Mouse (Mus musculus): ENCODE data around the gene Cmtm1. TPM values are rescaled to one million over a fixed set of nuclear protein-coding genes. Genes with fewer than 3 reads are reported as not detected.

Gene Cmtm1
- total RNA-seq, 4 experiments from 2014 or later = not detected

Other genes starting within 250 kb of the Cmtm1 start
- gene Cdh5, start 208.5 kb downstream of the Cmtm1 start, total RNA-seq (2022) = 10 to 100 TPM; 25.8 to 39.6 (median 26.4) TPM
- under 1 TPM in 1 of 4 experiments, not detected in 3; 0.56 TPM for gene Bean1, start 139.7 kb downstream of the Cmtm1 start, total RNA-seq (2022)
- 1 to 10 TPM; 2.9 to 4.2 (median 3.9) TPM for gene Tk2, start 61.6 kb downstream of the Cmtm1 start, total RNA-seq (2022)
- 1 to 10 TPM in 2 of 4 experiments, under 1 TPM in 2; 0.75 to 1.8 (median 1.2) TPM for gene Cklf, start 59.3 kb downstream of the Cmtm1 start, total RNA-seq (2022)
- gene Cmtm2a, start 17.0 kb downstream of the Cmtm1 start, total RNA-seq (2022) = not detected
- gene Gm45711, start 64 bp downstream of the Cmtm1 start, total RNA-seq (2022) = not detected
- not detected for gene Gm11020, start 11.4 kb upstream of the Cmtm1 start, total RNA-seq (2022)
- gene Cmtm2b, start 12.1 kb upstream of the Cmtm1 start, total RNA-seq (2022) = not detected
- 1 to 10 TPM; 1.9 to 5.0 (median 3.0) TPM for gene Cmtm3, start 29.3 kb upstream of the Cmtm1 start, total RNA-seq (2022)
- gene Cmtm4, start 85.7 kb upstream of the Cmtm1 start, total RNA-seq (2022) = 1 to 10 TPM; 4.0 to 4.9 (median 4.7) TPM
- 100 to 1,000 TPM in 1 of 4 experiments, 10 to 100 TPM in 3; 63.1 to 122 (median 75.8) TPM for gene Dync1li2, start 132.9 kb upstream of the Cmtm1 start, total RNA-seq (2022)
- not detected for gene Terb1, start 199.8 kb upstream of the Cmtm1 start, total RNA-seq (2022)
- 10 to 100 TPM; 21.5 to 29.2 (median 25.0) TPM for gene Nae1, start 224.5 kb upstream of the Cmtm1 start, total RNA-seq (2022)
- gene Car7, start 224.5 kb upstream of the Cmtm1 start, total RNA-seq (2022) = 1 to 10 TPM in 2 of 4 experiments, under 1 TPM in 2; 0.21 to 1.2 (median 0.68) TPM

Data from gastrocnemius, adult 8-10 months (tissue).